Mouse (Mus musculus) ES-Bruce4 (cell line): Measurements from ENCODE around the gene Ogfod2. TPM values are rescaled to one million over a fixed set of nuclear protein-coding genes. Genes with fewer than 3 reads are reported as not detected.

Experiments
- H3K27ac ChIP-seq: 2 replicates; pipeline ENCODE4 v1.5.1; 2012; ENCODE audit warnings: low read length, inconsistent platforms; ENCODE audit not compliant: insufficient read depth
- H3K27me3 ChIP-seq: 2 replicates; pipeline ENCODE4 v1.6.1; 2012; ENCODE audit warnings: mild to moderate bottlenecking, low read length, inconsistent platforms; ENCODE audit not compliant: control insufficient read depth, poor library complexity, insufficient read depth, severe bottlenecking
- H3K36me3 ChIP-seq: 2 replicates; pipeline ENCODE4 v1.6.1; 2012; ENCODE audit warnings: inconsistent platforms, mild to moderate bottlenecking, low read length, moderate library complexity; ENCODE audit not compliant: control insufficient read depth, poor library complexity, insufficient read depth, severe bottlenecking
- H3K4me1 ChIP-seq: one replicate; pipeline ENCODE4 v1.8.1; 2011; ENCODE audit warnings: low read length; ENCODE audit not compliant: control insufficient read depth, insufficient read depth
- H3K4me3 ChIP-seq: 2 replicates; pipeline ENCODE4 v1.5.1; 2011; ENCODE audit warnings: low read depth, mild to moderate bottlenecking, low read length
- H3K9ac ChIP-seq: 2 replicates; pipeline ENCODE4 v1.6.1; 2012; ENCODE audit warnings: low read depth, mild to moderate bottlenecking, inconsistent platforms; ENCODE audit not compliant: poor library complexity, severe bottlenecking
- H3K9me3 ChIP-seq: replicated peaks from 2 replicates; pipeline ENCODE4 v1.6.1; 2012; ENCODE audit warnings: mild to moderate bottlenecking, low read length, inconsistent platforms; ENCODE audit not compliant: control insufficient read depth, poor library complexity, insufficient read depth, severe bottlenecking
- CTCF ChIP-seq: IDR thresholded peaks from one replicate; pipeline ENCODE4 v1.8.1; 2011; ENCODE audit warnings: low read depth, low read length
- EP300 ChIP-seq: IDR thresholded peaks from 2 replicates; pipeline ENCODE4 v1.6.1; 2011; ENCODE audit warnings: low read depth, low read length; ENCODE audit not compliant: insufficient read depth
- POLR2A ChIP-seq: IDR thresholded peaks from one replicate; pipeline ENCODE4 v1.8.1; 2011; ENCODE audit warnings: low read length; ENCODE audit not compliant: insufficient read depth
- polyA plus RNA-seq: library from polyadenylated mRNA; stranded (reverse); fragments of >200 nt; gene quantifications from 2 replicates; pipeline ENCODE4 v1.2.4, GENCODE M21; 2011; ENCODE audit warnings: low read depth; ENCODE audit not compliant: missing spikeins, insufficient read depth, insufficient read length

Gene Ogfod2
- polyA plus RNA-seq, result 4.6 and 6.0 TPM in 2 replicates

DNA sequence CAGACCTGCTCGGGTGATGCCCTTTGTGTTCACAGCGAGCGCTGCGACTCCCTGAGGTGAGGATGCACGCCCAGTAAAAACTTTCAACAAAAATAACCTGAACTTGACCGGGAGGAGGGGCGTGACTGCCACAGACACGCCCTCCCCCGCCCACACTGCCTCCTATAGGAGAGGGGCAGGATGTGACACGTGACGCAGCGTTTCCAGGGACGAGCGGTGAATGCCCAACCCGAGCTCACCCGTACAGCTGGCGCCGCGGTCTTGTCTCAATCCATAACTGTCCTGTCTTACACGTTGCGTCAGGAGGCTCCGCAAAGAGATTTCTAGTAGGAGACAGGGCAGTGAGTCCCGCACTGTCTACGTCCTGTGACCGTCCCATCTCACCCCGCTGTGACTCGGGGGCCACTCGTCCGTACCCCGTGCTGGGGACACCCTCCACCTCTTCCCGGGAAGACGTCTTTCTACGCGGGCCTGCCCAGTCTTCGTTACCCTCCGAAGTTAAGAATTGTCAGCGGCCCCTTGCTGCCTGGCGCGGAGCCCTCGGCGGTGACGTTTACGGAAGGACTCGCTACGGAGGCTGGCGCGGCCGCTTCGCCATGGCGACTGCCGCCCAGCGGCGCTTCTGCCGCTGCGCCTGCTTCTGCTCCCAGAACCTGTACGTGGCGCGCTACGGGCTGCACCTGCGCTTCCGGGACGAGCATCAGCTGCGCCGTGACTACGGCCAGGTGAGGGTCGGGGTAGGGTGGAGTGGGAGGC is at the start of gene Ogfod2:
Ogfod2 (plus strand) TSS at position 556 of the 756 bp plus-strand sequence.
- TF ChIP-seq POLR2A (no peak), EP300 (0 out of 2 replicates have a peak, but pooled peaks have one; percentile 5), CTCF (peak; percentile 6)
- no peak within 1 kb of the TSS; the same call in 1 of the 2 replicates for H3K27ac ChIP-seq
- H3K4me3 ChIP-seq, result peak within 1 kb of the TSS; percentile 76
- peaks cover 2% of the 10 kb centered on the region for H3K4me1 ChIP-seq
- H3K27me3 ChIP-seq, result no peaks in the 10 kb centered on the region
- peak within 1 kb of the TSS; percentile 30; the same call in 1 of the 2 replicates for H3K9ac ChIP-seq
- peaks cover 4% of the 10 kb centered on the region for H3K9me3 ChIP-seq
- no peaks in the 10 kb centered on the region for H3K36me3 ChIP-seq

- H3K4me3 ChIP-seq, result no peak overlapping the region
- no peaks in the 10 kb centered on the region for H3K9me3 ChIP-seq
- no peaks in the 10 kb centered on the region for H3K4me1 ChIP-seq
- no peaks in the 10 kb centered on the region for H3K36me3 ChIP-seq
- no peak overlapping the region for H3K27ac ChIP-seq
- no peaks in the 10 kb centered on the region for H3K27me3 ChIP-seq
- TF ChIP-seq CTCF (no peak), POLR2A (no peak), EP300 (no peak)
- no peak overlapping the region for H3K9ac ChIP-seq
Observed at GRCm38 (mm10) chr5:124069657-124070056, 42.4 kb upstream of the Ogfod2 start.

DNA sequence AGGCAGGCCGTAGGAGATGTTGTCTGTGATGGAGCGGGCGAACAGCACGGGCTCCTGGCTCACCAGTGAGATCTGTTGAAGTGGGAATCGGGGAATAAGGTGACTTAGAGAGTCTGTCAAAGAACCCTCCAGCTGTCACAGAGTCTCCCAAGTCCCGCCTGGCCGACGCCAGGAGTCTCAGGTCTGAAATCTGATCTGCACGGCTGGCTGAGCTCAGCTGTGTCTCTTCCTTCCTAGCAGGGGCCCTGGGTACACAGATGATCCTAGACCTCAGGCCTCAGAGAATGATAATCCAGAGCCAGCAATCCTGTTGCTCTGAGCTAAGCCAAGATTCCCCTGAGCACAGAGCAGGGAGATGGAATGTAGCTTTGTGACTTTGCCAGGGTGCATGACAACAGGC is 38.4 kb upstream of the Ogfod2 start:
- TF ChIP-seq CTCF, result no peak
- TF ChIP-seq POLR2A, result no peak
- TF ChIP-seq EP300, result no peak
- Histone ChIP-seq H3K27me3 (no peaks in the 10 kb centered on the region), H3K4me3 (no peak overlapping the region), H3K9ac (no peak overlapping the region), H3K36me3 (no peaks in the 10 kb centered on the region), H3K4me1 (no peaks in the 10 kb centered on the region), H3K9me3 (no peaks in the 10 kb centered on the region), H3K27ac (no peak overlapping the region)

GRCm38 (mm10) chr5:124074845-124075307 is 37.2 kb upstream of the Ogfod2 start:
- Histone ChIP-seq H3K4me3 (no peak overlapping the region), H3K27me3 (no peaks in the 10 kb centered on the region), H3K27ac (no peak overlapping the region), H3K9me3 (no peaks in the 10 kb centered on the region), H3K4me1 (no peaks in the 10 kb centered on the region), H3K9ac (no peak overlapping the region), H3K36me3 (no peaks in the 10 kb centered on the region)
- TF ChIP-seq EP300, result no peak
- TF ChIP-seq CTCF, result no peak
- TF ChIP-seq POLR2A, result no peak

DNA sequence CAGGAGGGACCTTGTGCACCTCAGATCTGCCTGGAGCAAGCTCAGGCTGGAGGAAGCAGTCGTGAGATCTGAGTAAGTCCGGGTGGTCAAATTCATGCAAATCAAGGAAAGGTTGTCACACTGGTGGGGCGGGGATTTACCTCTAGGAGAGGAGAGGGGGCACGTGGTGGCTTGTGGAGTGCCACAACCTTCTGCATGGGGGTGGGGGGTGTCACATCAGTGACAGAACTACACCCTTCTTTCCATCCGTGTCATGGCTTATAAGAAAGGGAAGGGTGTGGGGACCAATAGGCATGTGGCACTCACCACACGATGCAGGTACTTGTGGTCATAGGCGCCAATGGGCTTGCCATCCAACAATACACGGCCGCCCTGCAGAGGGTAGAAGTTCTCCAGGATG is 36.4 kb upstream of the Ogfod2 start:
- no peak overlapping the region for H3K9ac ChIP-seq
- H3K36me3 ChIP-seq, result no peaks in the 10 kb centered on the region
- no peaks in the 10 kb centered on the region for H3K27me3 ChIP-seq
- no peaks in the 10 kb centered on the region for H3K4me1 ChIP-seq
- no peak overlapping the region for H3K27ac ChIP-seq
- no peak for TF ChIP-seq POLR2A
- TF ChIP-seq EP300, result no peak
- TF ChIP-seq CTCF, result no peak
- H3K9me3 ChIP-seq, result no peaks in the 10 kb centered on the region
- H3K4me3 ChIP-seq, result no peak overlapping the region

DNA sequence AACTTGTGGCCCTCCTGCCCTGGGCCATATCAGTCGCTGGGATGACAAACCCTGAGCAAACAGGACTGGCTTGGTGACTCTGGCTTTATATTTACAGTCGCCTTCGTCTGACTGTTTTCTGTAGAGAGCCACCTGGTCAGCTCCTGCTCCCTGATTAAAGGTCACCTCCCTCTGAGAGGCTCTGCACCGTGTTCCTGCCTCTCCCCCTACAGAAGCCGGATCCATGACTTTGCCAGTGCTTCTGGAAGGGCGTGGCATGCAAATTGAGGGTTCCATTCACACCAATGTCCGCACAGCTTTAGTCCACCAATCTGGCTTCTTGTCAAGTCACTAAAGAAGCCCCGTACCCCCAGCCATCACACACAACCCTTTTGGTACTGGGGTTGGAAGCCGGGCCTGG is 35.5 kb upstream of the Ogfod2 start:
- H3K27me3 ChIP-seq, result no peaks in the 10 kb centered on the region
- H3K9me3 ChIP-seq, result no peaks in the 10 kb centered on the region
- H3K36me3 ChIP-seq, result no peaks in the 10 kb centered on the region
- no peaks in the 10 kb centered on the region for H3K4me1 ChIP-seq
- no peak overlapping the region for H3K27ac ChIP-seq
- TF ChIP-seq POLR2A (no peak), EP300 (peak; percentile 52; the same call in 1 of the 2 replicates)
- 0 out of 2 replicates have a peak overlapping the region, but pooled peaks have one; percentile 12 for H3K4me3 ChIP-seq
- H3K9ac ChIP-seq, result no peak overlapping the region
